Mouse (Mus musculus) ES-E14 (cell line): Measurements from ENCODE around the gene Tbc1d20.

ENCODE experiments used
- HCFC1 ChIP-seq: IDR thresholded peaks from 2 replicates; pipeline ENCODE4 v1.6.1; 2012; ENCODE audit warnings: low read length, inconsistent platforms, borderline replicate concordance; ENCODE audit not compliant: insufficient read depth
- ZC3H11A ChIP-seq: IDR thresholded peaks from 2 replicates; pipeline ENCODE4 v1.6.1; 2012; ENCODE audit warnings: low read depth, mild to moderate bottlenecking, inconsistent platforms, low read length, borderline replicate concordance

DNA sequence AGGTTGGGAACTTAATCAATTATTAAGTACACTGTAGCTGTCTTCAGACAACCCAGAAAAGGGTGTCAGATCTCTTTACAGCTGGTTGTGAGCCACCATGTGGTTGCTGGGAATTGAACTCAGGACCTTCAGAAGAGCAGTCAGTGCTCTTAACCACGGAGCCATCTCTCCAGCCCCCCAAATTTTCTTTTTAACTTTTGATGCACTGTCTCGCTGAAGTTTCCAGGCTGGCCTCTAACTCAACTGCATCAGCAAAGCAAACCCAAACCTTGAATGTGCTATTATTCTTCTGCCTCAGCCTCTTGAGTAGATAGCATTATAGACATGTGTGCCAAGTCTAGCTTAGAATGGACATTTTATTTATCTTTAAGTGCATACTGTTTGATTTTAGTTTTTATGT, 54.1 kb downstream of the Tbc1d20 start:
- TF ChIP-seq ZC3H11A = no peak
- no peak for TF ChIP-seq HCFC1
